Mouse (Mus musculus) stomach, embryonic 16.5 days (tissue): ENCODE results near the gene Cd40. TPM values are rescaled to one million over a fixed set of nuclear protein-coding genes. Genes with fewer than 3 reads are reported as not detected.

Experiments used
- ATAC-seq: fragments of 200-750 bp; cut with Nextera tagmentation; 2 replicates; pipeline ENCODE4 v1.8.0; 2017; ENCODE audit warnings: moderate number of reproducible peaks, moderate TSS enrichment; ENCODE audit not compliant: insufficient read depth, low FRiP score
- H3K27ac ChIP-seq: fragments of 300-500 bp; sonication (generic); 2 replicates; pipeline ENCODE4 v1.5.1; 2014; ENCODE audit warnings: low read length
- H3K27me3 ChIP-seq: fragments of 300-500 bp; sonication (generic); 2 replicates; pipeline ENCODE4 v1.6.1; 2014; ENCODE audit warnings: low read length, control low read depth, mixed read lengths; ENCODE audit not compliant: control insufficient read depth, insufficient read depth
- H3K36me3 ChIP-seq: fragments of 300-500 bp; sonication (generic); 2 replicates; pipeline ENCODE4 v1.6.1; 2014; ENCODE audit warnings: low read length; ENCODE audit not compliant: control insufficient read depth, insufficient read depth
- H3K4me1 ChIP-seq: fragments of 300-500 bp; sonication (generic); 2 replicates; pipeline ENCODE4 v1.6.1; 2014; ENCODE audit warnings: low read length, control low read depth, mixed read lengths; ENCODE audit not compliant: control insufficient read depth, insufficient read depth
- H3K4me2 ChIP-seq: fragments of 300-500 bp; sonication (generic); 2 replicates; pipeline ENCODE4 v1.6.1; 2014; ENCODE audit warnings: low read depth, low read length, mixed read lengths
- H3K4me3 ChIP-seq: fragments of 300-500 bp; sonication (generic); replicated peaks from 2 replicates; pipeline ENCODE4 v1.5.1; 2014; ENCODE audit warnings: mild to moderate bottlenecking, low read length
- H3K9ac ChIP-seq: fragments of 300-500 bp; sonication (generic); 2 replicates; pipeline ENCODE4 v1.6.1; 2014; ENCODE audit warnings: low read length
- H3K9me3 ChIP-seq: fragments of 300-500 bp; sonication (generic); replicated peaks from 2 replicates; pipeline ENCODE4 v1.6.1; 2016; ENCODE audit warnings: low read length, control low read depth; ENCODE audit not compliant: control insufficient read depth
- WGBS: fragments of 180-500 bp; shearing (Covaris S2); extraction: QIAGEN DNeasy Blood & Tissue Kit; methylation state at CpG from one replicate; pipeline ENCODE4 v1.1.7; 2014; 5-methylcytosine and 5-hydroxymethylcytosine counted together
- polyA plus RNA-seq: library from polyadenylated mRNA; unstranded; fragments of >200 nt; fragmentation: Nextera tagmentation; extraction: Ambion mirVana; gene quantifications from 2 replicates; pipeline ENCODE4 v1.2.1, GENCODE M21; 2015

The Cd40 gene
- polyA plus RNA-seq, 1 experiment from 2014 or later = 7.0 TPM

DNA sequence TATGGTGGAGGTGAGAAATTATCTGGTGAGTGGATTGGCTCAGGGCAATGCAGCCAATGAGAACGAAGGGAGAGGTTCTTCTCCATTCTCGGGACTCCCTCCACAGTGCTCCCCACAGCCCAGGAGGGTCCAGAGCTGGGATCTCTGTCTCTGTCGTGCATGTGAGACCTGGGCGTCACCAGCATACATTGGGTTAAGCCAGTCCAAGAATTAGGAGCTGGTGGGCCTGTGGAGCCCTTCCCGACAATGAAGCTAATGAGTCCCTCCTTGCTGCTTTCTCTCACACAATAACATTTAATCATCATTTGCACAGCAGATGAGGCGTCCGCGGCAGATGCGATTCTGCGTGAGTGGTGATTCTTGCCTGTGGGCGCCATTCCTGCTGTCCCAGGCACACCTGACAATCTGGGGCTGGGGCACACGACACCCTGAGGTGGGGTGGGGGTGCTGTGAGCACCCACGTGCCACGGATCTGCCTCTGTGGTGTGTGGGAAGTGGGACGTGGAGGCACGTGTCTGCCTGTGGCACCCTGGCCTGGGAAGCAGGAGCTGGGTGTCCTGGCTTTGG, 50.2 kb downstream of the Cd40 start:
- Histone ChIP-seq H3K27ac (no peak overlapping the region), H3K4me2 (no peak overlapping the region), H3K4me3 (no peak overlapping the region), H3K27me3 (peaks cover 39% of the 10 kb centered on the region), H3K4me1 (no peaks in the 10 kb centered on the region), H3K9ac (no peak overlapping the region), H3K9me3 (no peaks in the 10 kb centered on the region), H3K36me3 (no peaks in the 10 kb centered on the region)
- WGBS = 71% methylated on average over 16 of the region's 16 CpGs
- ATAC-seq = no peak

GRCm38 (mm10) chr2:165106585-165106984, 51.2 kb downstream of the Cd40 start:
- no peak overlapping the region for H3K4me3 ChIP-seq
- H3K4me2 ChIP-seq = no peak overlapping the region
- peaks cover 49% of the 10 kb centered on the region for H3K27me3 ChIP-seq
- H3K4me1 ChIP-seq = no peaks in the 10 kb centered on the region
- ATAC-seq = no peak
- H3K9me3 ChIP-seq = no peaks in the 10 kb centered on the region
- no peaks in the 10 kb centered on the region for H3K36me3 ChIP-seq
- H3K27ac ChIP-seq = no peak overlapping the region
- WGBS = 23% methylated on average over 18 of the region's 18 CpGs
- no peak overlapping the region for H3K9ac ChIP-seq

GRCm38 (mm10) chr2:165112149-165112548, 56.7 kb downstream of the Cd40 start:
- Histone ChIP-seq H3K9me3 (no peaks in the 10 kb centered on the region), H3K27me3 (peaks cover 88% of the 10 kb centered on the region), H3K4me1 (0 out of 2 replicates have a peak, but pooled peaks cover 2% of the 10 kb centered on the region), H3K4me2 (peak overlapping the region; percentile 25), H3K4me3 (no peak overlapping the region), H3K36me3 (no peaks in the 10 kb centered on the region), H3K9ac (0 out of 2 replicates have a peak overlapping the region, but pooled peaks have one; percentile 24), H3K27ac (no peak overlapping the region)
- WGBS = under 1% methylated on average over 54 of the region's 54 CpGs
- peak; percentile 87 for ATAC-seq

DNA sequence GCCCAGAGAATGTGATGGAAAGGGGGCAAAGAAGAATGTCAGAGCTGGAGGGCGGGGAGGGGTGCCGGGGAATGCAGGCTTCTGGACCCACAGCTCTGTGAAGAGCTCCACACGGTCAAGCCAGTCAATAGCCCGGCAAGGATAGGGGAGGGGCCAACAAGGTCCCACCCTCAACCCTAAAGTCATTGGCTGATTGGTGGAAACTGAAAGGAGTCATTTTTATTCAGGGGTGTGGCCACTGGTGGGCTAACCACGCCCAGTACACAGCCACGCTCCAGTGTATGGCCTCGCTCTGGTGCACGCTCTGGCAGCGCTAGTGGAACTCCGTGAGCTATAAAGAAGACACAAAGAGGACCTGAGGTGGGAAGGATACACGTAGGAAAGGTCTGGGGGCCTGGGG, 58.3 kb downstream of the Cd40 start:
- Histone ChIP-seq H3K27ac (no peak overlapping the region), H3K9me3 (no peaks in the 10 kb centered on the region), H3K4me3 (no peak overlapping the region), H3K27me3 (peaks cover 90% of the 10 kb centered on the region), H3K9ac (no peak overlapping the region), H3K4me2 (no peak overlapping the region), H3K4me1 (0 out of 2 replicates have a peak, but pooled peaks cover 2% of the 10 kb centered on the region), H3K36me3 (no peaks in the 10 kb centered on the region)
- ATAC-seq = peak; percentile 46; the same call in 1 of the 2 replicates
- WGBS = 14% methylated on average over 11 of the region's 11 CpGs

DNA sequence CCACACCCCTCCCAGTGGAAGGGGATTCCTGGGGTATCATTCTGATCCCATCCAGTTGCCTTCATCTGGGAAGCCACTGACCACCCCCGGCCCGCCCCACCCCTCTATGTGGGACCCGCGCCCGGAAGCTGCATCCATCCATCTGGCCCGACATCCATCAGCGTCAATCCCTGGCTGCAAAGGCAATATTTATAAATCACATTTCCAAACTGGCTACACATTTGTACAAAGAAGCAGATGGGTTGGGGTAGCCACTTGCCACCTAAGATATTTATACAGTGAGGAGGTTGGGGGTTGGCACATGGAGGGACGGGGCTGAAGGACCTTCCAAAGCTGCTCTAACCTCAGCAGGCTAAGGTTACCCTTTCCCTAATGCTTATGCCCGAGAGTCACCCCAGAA, 65.3 kb downstream of the Cd40 start:
- WGBS = 48% methylated on average over 9 of the region's 9 CpGs
- H3K4me2 ChIP-seq = no peak overlapping the region
- no peak for ATAC-seq
- H3K27me3 ChIP-seq = peaks cover 30% of the 10 kb centered on the region
- H3K9me3 ChIP-seq = no peaks in the 10 kb centered on the region
- no peaks in the 10 kb centered on the region for H3K36me3 ChIP-seq
- no peak overlapping the region for H3K27ac ChIP-seq
- H3K4me1 ChIP-seq = peaks cover 5% of the 10 kb centered on the region; the same call in 1 of the 2 replicates
- no peak overlapping the region for H3K9ac ChIP-seq
- H3K4me3 ChIP-seq = no peak overlapping the region

GRCm38 (mm10) chr2:165121206-165121840, 65.9 kb downstream of the Cd40 start:
- 22% methylated on average over 10 of the region's 10 CpGs for WGBS
- ATAC-seq = 0 out of 2 replicates have a peak, but pooled peaks have one; percentile 54
- H3K9me3 ChIP-seq = no peaks in the 10 kb centered on the region
- H3K27ac ChIP-seq = no peak overlapping the region
- no peak overlapping the region for H3K4me2 ChIP-seq
- H3K4me3 ChIP-seq = no peak overlapping the region
- peaks cover 26% of the 10 kb centered on the region for H3K27me3 ChIP-seq
- H3K36me3 ChIP-seq = no peaks in the 10 kb centered on the region
- peaks cover 5% of the 10 kb centered on the region; the same call in 1 of the 2 replicates for H3K4me1 ChIP-seq
- no peak overlapping the region for H3K9ac ChIP-seq

Other genes starting within 250 kb of the Cd40 start
- 15.6 and 16.5 TPM in 2 replicates for gene Zswim1, start 232.9 kb upstream of the Cd40 start, polyA plus RNA-seq
- gene Spata25, start 227.1 kb upstream of the Cd40 start, polyA plus RNA-seq = not detected in 2 replicates
- gene Ctsa, start 222.8 kb upstream of the Cd40 start, polyA plus RNA-seq = 159 and 162 TPM in 2 replicates
- gene Neurl2, start 222.2 kb upstream of the Cd40 start, polyA plus RNA-seq = 7.2 and 7.9 TPM in 2 replicates
- 60.1 and 76.5 TPM in 2 replicates for gene Pltp, start 197.9 kb upstream of the Cd40 start, polyA plus RNA-seq
- 58.6 and 69.6 TPM in 2 replicates for gene Pcif1, start 176.3 kb upstream of the Cd40 start, polyA plus RNA-seq
- gene Zfp335, start 143.9 kb upstream of the Cd40 start, polyA plus RNA-seq = 11.3 and 12.4 TPM in 2 replicates
- 5.4 and 5.5 TPM in 2 replicates for gene Mmp9, start 114.8 kb upstream of the Cd40 start, polyA plus RNA-seq
- gene Slc12a5, start 94.8 kb upstream of the Cd40 start, polyA plus RNA-seq = 0.26 and 0.46 TPM in 2 replicates
- gene Ncoa5, start 20.8 kb upstream of the Cd40 start, polyA plus RNA-seq = 49.5 and 49.9 TPM in 2 replicates
- gene 1700025C18Rik, start 35.1 kb downstream of the Cd40 start, polyA plus RNA-seq = not detected in 2 replicates
- 0.19 and 0.21 TPM in 2 replicates for gene Cdh22, start 179.2 kb downstream of the Cd40 start, polyA plus RNA-seq
- gene Slc35c2, start 232.2 kb downstream of the Cd40 start, polyA plus RNA-seq = 67.3 and 68.9 TPM in 2 replicates